Mouse (Mus musculus) kidney, adult 9 months (tissue): Measurements from ENCODE around the gene Dgka.
"Not testable (repeated sequence)": the region's sequence is repeated elsewhere in the genome, so short reads cannot be mapped to it uniquely, and the experiment has no call there.

Experiments used
- DNase-seq: peaks from one replicate; pipeline ENCODE4 v3.0.0; 2022

Dgka gene

GRCm38 (mm10) chr10:128731002-128731433, 13.6 kb downstream of the Dgka start:
- peak; percentile 73 for DNase-seq

DNA sequence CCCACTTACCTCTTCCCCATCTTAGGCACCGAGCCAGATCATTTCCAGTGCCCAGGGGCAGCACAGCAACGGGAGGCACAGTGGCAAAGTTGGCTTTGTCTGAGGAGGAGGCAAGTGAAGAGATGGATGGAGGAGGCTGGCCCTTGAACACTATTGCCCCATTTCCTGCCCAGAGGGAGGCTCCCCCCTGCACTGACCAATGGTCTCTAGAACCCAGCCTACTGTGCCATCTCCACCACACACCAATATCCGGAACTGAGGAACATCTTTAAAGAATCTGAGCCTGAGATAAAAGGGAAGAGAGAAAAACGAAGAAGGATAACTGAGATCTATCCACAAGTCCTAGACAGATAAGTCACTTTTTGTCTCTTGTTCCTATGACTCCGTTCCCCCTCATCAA, 16.6 kb downstream of the Dgka start:
- no peak for DNase-seq

DNA sequence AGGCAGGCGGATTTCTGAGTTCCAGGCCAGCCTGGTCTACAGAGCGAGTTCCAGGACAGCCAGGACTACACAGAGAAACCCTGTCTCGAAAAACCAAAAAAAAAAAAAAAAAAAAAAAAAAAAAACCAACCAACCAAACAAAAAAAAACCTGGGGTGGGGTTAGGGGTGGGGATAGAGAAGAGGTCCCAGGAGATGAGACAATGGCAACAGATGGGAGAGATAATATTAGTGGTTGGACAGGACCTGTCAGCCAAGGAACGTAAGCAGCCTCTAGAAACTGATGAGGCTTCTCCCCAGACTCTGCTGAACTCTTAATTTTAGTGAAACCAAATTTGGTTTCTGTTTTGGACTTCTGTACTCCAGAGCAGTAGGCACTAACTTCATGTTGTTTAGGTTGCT, 19.2 kb downstream of the Dgka start:
- DNase-seq: not testable (repeated sequence)

DNA sequence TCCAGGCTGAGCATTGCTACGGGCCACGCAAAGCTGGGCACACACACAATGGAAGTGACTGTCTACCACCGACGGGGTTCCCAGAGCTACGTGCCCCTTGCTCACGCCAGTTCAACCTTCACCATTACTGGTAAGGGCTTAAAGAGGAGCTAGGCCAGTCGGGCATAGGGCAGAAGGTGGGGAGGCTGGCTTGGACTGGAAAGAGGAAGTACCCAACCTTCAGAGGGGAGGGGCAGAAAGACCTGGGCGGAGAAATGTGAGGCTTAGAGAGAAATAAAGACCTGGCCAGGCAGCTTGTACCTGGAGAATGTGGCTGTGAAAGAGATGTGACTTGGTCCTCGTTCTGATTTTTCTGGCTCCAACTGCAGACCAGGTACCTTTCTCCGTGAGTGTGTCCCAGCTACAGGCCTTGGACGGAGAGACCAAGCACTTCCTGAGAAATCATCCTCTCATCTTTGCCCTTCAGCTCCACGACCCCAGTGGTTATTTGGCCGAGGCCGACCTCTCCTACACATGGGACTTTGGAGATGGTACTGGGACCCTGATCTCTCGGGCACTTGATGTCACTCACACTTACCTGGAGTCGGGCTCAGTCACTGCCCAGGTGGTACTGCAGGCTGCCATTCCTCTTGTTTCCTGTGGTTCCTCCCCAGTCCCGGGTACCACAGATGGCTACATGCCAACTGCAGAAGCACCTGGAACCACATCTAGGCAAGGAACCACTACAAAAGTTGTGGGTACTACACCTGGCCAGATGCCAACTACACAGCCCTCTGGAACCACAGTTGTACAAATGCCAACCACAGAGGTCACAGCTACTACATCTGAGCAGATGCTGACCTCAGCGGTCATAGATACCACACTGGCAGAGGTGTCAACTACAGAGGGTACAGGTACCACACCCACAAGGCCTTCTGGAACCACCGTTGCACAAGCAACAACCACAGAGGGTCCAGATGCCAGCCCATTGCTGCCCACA, 28.8 kb downstream of the Dgka start:
- no peak for DNase-seq

DNA sequence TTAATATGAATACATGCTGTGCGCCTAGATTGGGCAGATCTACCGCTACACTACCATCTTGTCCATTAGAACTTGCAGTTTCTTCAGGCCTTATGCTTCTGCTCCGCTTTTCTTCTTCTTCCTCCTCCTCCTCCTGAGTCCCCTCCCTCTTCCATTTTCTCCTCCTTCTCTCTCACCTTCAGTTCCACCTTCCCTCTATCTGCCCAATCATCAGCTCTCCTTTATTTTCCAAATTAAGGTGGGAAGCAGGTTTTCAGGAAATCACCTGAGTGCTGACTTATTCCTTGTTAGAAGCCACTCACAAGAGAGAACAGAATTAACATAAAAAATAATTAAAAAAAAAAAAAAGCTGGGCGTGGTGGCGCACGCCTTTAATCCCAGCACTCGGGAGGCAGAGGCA, 33.3 kb downstream of the Dgka start:
- not testable (repeated sequence) for DNase-seq

DNA sequence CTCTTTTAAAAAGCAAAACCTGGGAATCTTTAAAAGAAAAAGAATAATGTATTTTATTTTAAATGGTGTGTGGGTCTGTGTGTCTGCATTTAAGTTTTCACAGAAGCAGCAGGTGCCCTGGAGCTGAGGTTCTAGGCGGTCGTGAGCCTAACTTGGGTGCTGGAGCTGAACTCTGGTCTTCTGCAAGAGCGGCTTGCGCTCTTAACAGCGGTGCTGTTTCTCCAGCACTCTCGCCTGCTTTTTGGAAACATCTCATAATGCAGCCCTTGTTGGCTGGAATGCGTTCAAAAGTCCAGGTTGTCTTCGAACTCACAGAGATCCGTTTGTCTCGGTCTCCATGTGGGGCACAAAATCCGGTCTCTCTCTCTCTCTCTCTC, 39.4 kb downstream of the Dgka start:
- no peak for DNase-seq

- peak; percentile 94 for DNase-seq
Observed at GRCm38 (mm10) chr10:128704491-128705316, 40.0 kb downstream of the Dgka start, which contains the start of gene Cdk2. Cdk2 (minus strand) TSS chr10:128705031.

DNA sequence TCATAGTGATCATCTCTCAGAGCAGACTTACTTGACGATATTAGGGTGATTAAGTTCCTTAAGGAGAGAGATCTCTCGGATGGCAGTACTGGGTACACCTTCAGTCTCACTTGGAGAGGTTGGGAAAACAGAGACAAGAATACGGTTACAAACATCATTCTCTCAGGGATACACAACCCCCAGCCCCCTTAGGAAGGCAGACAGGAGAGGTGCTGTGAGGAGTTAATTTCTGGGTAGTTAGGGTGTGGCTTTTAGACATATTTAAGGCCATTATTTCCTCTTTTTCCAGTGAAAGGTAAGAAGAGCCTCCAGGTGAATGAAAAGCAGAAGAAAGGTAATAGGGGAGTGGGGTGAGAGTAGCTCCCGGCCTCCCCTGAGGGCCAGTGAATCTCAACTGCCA, 40.8 kb downstream of the Dgka start, which contains the start of gene Pmel:
TSS of gene Pmel (plus strand) at position 301 of the 400 bp plus-strand sequence.
- DNase-seq: no peak

- no peak for DNase-seq
Observed at GRCm38 (mm10) chr10:128702328-128703007, 42.2 kb downstream of the Dgka start.

- DNase-seq: no peak
Observed at GRCm38 (mm10) chr10:128700712-128701111, 43.9 kb downstream of the Dgka start.

DNA sequence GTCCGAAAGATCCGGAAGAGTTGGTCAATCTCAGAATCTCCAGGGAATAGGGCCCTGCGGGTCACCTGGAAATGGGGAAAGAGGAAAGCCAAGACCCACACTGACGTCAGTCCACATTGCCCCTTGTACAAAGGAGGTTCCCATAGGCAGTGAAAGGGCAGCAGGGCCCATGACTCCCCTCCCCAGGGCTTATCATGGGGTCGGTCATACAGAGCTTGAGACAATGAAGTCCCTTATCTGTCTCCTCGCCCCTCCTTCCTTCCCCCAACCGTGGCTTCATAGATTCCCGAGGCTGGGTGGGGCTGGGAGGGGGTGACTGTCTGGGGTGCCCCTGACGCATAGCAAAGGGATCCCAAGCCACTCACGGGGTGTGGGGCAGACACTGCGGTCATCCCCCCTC, 45.0 kb downstream of the Dgka start:
- no peak for DNase-seq

GRCm38 (mm10) chr10:128699006-128699405, 45.6 kb downstream of the Dgka start:
- DNase-seq: peak; percentile 68

GRCm38 (mm10) chr10:128697072-128697725, 47.5 kb downstream of the Dgka start:
- DNase-seq: no peak

DNA sequence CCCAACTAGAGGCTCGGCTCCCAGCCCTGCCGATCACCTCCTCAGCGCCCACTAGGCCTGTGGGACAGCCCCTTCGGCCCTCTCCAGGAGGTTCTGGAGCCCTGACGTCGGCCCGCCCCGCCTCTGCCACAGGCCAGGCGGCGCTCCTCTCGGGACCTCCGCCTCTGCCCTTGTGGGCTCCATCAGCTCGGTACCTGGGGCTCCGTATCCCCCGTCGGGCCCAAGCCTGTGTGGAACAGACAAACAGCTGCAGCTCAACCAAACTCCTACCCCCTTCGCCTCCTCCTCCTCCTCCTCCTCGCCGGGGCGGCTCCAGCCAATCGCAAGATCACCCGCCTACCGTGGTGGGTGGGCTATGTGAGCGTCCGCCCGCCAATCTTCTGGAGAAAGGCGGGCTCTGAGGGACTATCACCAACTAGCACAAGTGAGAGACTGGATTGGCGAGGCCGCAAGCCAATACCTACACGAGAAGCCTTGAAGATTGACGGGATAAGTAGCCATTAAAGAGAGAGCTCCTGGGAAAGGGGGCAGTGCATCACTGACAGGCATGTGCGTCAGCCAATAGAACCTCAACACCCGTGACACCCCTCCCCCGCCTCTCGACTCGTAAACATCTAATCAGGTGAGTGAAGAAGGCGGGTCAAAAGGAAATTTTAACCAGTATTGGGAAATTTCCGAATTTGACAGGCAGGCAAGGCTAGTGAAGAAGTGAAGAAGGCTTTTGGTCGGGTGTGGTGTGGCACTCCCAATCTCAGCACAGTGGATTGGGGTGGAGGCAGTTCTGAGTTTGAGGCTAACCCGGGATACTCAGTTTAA, 48.5 kb downstream of the Dgka start, which contains the start of gene Rab5b:
TSS of gene Rab5b (minus strand) at position 273 of the 816 bp plus-strand sequence.
- peak; percentile 100 for DNase-seq

- DNase-seq: no peak
Observed at GRCm38 (mm10) chr10:128695411-128695991, 49.2 kb downstream of the Dgka start.

- DNase-seq: peak; percentile 69
Observed at GRCm38 (mm10) chr10:128674469-128675008, 70.1 kb downstream of the Dgka start.

- DNase-seq: peak; percentile 86
Observed at GRCm38 (mm10) chr10:128673763-128674468, 70.7 kb downstream of the Dgka start, which contains the start of gene Suox. Suox (minus strand) TSS chr10:128674073.

DNA sequence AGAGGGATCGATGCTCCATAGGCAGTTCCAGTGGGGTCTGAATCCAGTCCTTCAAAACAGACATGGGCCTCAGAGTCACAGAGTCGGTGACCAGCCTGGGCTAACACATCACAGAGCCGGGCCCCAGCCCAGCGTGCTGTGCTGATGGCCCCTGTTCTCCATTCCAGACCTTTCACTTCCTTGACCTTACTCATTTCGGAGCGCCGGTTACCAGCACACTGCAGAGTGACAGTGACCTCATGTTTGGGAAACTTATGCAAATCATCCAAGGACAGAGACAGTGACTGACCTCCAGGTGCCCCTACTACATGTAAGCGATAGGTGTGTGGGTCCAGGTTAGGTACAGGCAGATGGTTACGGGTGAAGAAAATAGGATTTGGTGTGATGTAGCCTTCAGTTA, 73.5 kb downstream of the Dgka start:
- DNase-seq: no peak
